ENCODE assay signal across 23 mouse cellular contexts in genomic region chr4:10920622-10921021, GRCm38 (mm10). TPM values are rescaled to one million over a fixed set of nuclear protein-coding genes. Genes with fewer than 3 reads are reported as not detected.
A peak's percentile ranks its signal among the peaks of the same experiment; 100 is the strongest.
DNase-seq lines count a peak whose midpoint lies in the region; ATAC-seq and TF ChIP-seq lines count a peak whose summit lies in the region.
"Had no signal": no experiment of that assay in that cellular context is flagged by ENCODE, and none has a peak within 500 bp of the region (broad histone marks: within the 10 kb centered on the region; RNA-seq: fewer than 3 reads in every experiment).

No protein-coding gene starts in this region.

- no peak for TF ChIP-seq CTCF in bone marrow, adult 2 months (IDR thresholded peaks at IDR 0.05; ENCODE audit: control insufficient read depth, insufficient read depth, low read length)

- no peaks in the 10 kb centered on the region for H3K4me1 ChIP-seq in intestine, embryonic 14.5 days (replicated peaks; ENCODE audit: control insufficient read depth, insufficient read depth, low read length)
- peaks cover 13% of the 10 kb centered on the region for H3K4me1 ChIP-seq in intestine, embryonic 15.5 days (replicated peaks)
- peaks cover 9% of the 10 kb centered on the region for H3K4me1 ChIP-seq in bone marrow, adult 2 months (ENCODE audit: control insufficient read depth, insufficient read depth, low read length)
- H3K4me1 ChIP-seq: embryonic facial prominence, embryonic 13.5 days; forebrain, embryonic 12.5 days; hindbrain, embryonic 12.5 days; hindbrain, embryonic 15.5 days had no signal

- no peak overlapping the region for H3K4me2 ChIP-seq in intestine, embryonic 14.5 days (ENCODE audit: low read length)
- H3K4me2 ChIP-seq in intestine, embryonic 15.5 days (replicated peaks) = no peak overlapping the region
- H3K4me2 ChIP-seq: embryonic facial prominence, embryonic 13.5 days; forebrain, embryonic 12.5 days; forebrain, embryonic 15.5 days; heart, embryonic 13.5 days; hindbrain, embryonic 12.5 days; hindbrain, embryonic 15.5 days had no signal

- H3K27me3 ChIP-seq in intestine, embryonic 14.5 days (replicated peaks; ENCODE audit: control insufficient read depth, insufficient read depth, low read length) = no peaks in the 10 kb centered on the region
- no peaks in the 10 kb centered on the region for H3K27me3 ChIP-seq in intestine, embryonic 15.5 days (replicated peaks)
- H3K27me3 ChIP-seq: embryonic facial prominence, embryonic 13.5 days; forebrain, embryonic 12.5 days; forebrain, embryonic 15.5 days; heart, embryonic 13.5 days; hindbrain, embryonic 12.5 days; hindbrain, embryonic 15.5 days had no signal

- TF ChIP-seq POLR2A in bone marrow, adult 2 months (IDR thresholded peaks at IDR 0.05; ENCODE audit: borderline replicate concordance, control insufficient read depth, low read depth, low read length) = no peak

- no peak overlapping the region for H3K9ac ChIP-seq in intestine, embryonic 14.5 days (ENCODE audit: low read length)
- H3K9ac ChIP-seq in intestine, embryonic 15.5 days = no peak overlapping the region
- H3K9ac ChIP-seq: embryonic facial prominence, embryonic 13.5 days; forebrain, embryonic 12.5 days; forebrain, embryonic 15.5 days; heart, embryonic 13.5 days; hindbrain, embryonic 12.5 days; hindbrain, embryonic 15.5 days had no signal

- H3K36me3 ChIP-seq in intestine, embryonic 14.5 days (ENCODE audit: control insufficient read depth, insufficient read depth, low read length) = no peaks in the 10 kb centered on the region
- H3K36me3 ChIP-seq in intestine, embryonic 15.5 days = no peaks in the 10 kb centered on the region
- H3K36me3 ChIP-seq: embryonic facial prominence, embryonic 10.5 days; embryonic facial prominence, embryonic 13.5 days; forebrain, embryonic 12.5 days; forebrain, embryonic 15.5 days; heart, embryonic 13.5 days; hindbrain, embryonic 12.5 days; hindbrain, embryonic 15.5 days had no signal

- 71% methylated on average over 6 of the region's 6 CpGs for WGBS in intestine, embryonic 14.5 days
- 74% methylated on average over 6 of the region's 6 CpGs for WGBS in intestine, embryonic 15.5 days
- 81% methylated on average over 6 of the region's 6 CpGs for whole genome bisulfite sequencing in bone marrow, adult 2 months

- ATAC-seq in intestine, embryonic 14.5 days (replicated peaks; ENCODE audit: low FRiP score, low TSS enrichment, low read depth) = no peak
- ATAC-seq in intestine, embryonic 15.5 days = no peak
- ATAC-seq in megakaryocyte, adult 5-6 weeks (ENCODE audit: poor library complexity, severe bottlenecking) = 0 out of 2 replicates have a peak, but pooled peaks have one; percentile 22
- ATAC-seq: activated CD4-positive, CD25-positive, alpha-beta regulatory T cell, adult 4 months; forebrain, embryonic 15.5 days; intestine, embryonic 16.5 days had no signal

- no peak overlapping the region for H3K4me3 ChIP-seq in intestine, embryonic 14.5 days (ENCODE audit: low read depth, low read length)
- H3K4me3 ChIP-seq in intestine, embryonic 15.5 days (replicated peaks) = no peak overlapping the region
- no peak overlapping the region for H3K4me3 ChIP-seq in bone marrow, adult 2 months (replicated peaks; ENCODE audit: control insufficient read depth, low read depth, low read length)
- H3K4me3 ChIP-seq: embryonic facial prominence, embryonic 10.5 days; embryonic facial prominence, embryonic 13.5 days; erythroblast, embryonic 14.5 days; forebrain, embryonic 12.5 days; forebrain, embryonic 15.5 days; heart, embryonic 13.5 days; hindbrain, embryonic 12.5 days; hindbrain, embryonic 15.5 days had no signal

- DNase-seq in intestine, embryonic 14.5 days (ENCODE audit: low spot score) = peak; percentile 42
- DNase-seq in A20 (ENCODE audit: low read depth, low spot score) = peak; percentile 29
- no peak for DNase-seq in urinary bladder, postnatal 36 days (ENCODE audit: low spot score in 2 of 2)
- DNase-seq: adrenal gland, adult 8-10 months; adrenal gland, postnatal 36 days; cerebellum, adult 11 months; cerebellum, adult 2 months; cerebellum, adult 9-11 months; cerebellum, postnatal 25 days; gastrocnemius, postnatal 25 days had no signal

- H3K27ac ChIP-seq in intestine, embryonic 14.5 days (ENCODE audit: low read depth) = no peak overlapping the region
- H3K27ac ChIP-seq in intestine, embryonic 15.5 days = no peak overlapping the region
- peak overlapping the region; percentile 40; the same call in 1 of the 2 replicates for H3K27ac ChIP-seq in bone marrow, adult 2 months (ENCODE audit: control insufficient read depth, insufficient read depth, low read depth, low read length, poor library complexity)
- H3K27ac ChIP-seq: embryonic facial prominence, embryonic 10.5 days; embryonic facial prominence, embryonic 13.5 days; forebrain, embryonic 12.5 days; forebrain, embryonic 15.5 days; heart, embryonic 13.5 days; hindbrain, embryonic 12.5 days; hindbrain, embryonic 15.5 days had no signal

- no peaks in the 10 kb centered on the region for H3K9me3 ChIP-seq in intestine, embryonic 14.5 days (ENCODE audit: control insufficient read depth, low read length)
- no peaks in the 10 kb centered on the region for H3K9me3 ChIP-seq in intestine, embryonic 15.5 days
- H3K9me3 ChIP-seq: embryonic facial prominence, embryonic 10.5 days; embryonic facial prominence, embryonic 13.5 days; forebrain, embryonic 12.5 days; forebrain, embryonic 15.5 days; heart, embryonic 13.5 days; hindbrain, embryonic 12.5 days; hindbrain, embryonic 15.5 days had no signal

RNA-seq across cellular contexts. Expression of gene 2610301B20Rik, which starts 46.3 kb away (rescaled TPM):
- polyA plus RNA-seq in intestine, embryonic 14.5 days (2014; fragmentation: Nextera tagmentation; extraction: Ambion mirVana) = 26.9 and 29.0 TPM in 2 replicates
- polyA plus RNA-seq in intestine, embryonic 15.5 days (2015; fragmentation: Nextera tagmentation; extraction: Ambion mirVana) = 21.4 TPM in 2 replicates
- 2.1 and 4.7 TPM in 2 replicates for polyA plus RNA-seq in bone marrow, adult 2 months (2011; ENCODE audit: insufficient read depth, insufficient read length, low replicate concordance, missing spikeins)
- total RNA-seq in megakaryocyte, adult 5-6 weeks (2015) = 8.6 and 10.8 TPM in 2 replicates
- total RNA-seq in megakaryocyte, adult 5-6 weeks (2017) = 1.8 and 3.0 TPM in 2 replicates

Comparison
In these comparisons a context has a peak if more than half of its experiments do, and no peak if none do; other contexts are left out.
1. DNase-seq: peak in intestine, embryonic 14.5 days (single experiment) and A20 (single experiment); none in urinary bladder, postnatal 36 days (0 of 2).